Mouse (Mus musculus): ENCODE data around the gene Cd247.

DNA sequence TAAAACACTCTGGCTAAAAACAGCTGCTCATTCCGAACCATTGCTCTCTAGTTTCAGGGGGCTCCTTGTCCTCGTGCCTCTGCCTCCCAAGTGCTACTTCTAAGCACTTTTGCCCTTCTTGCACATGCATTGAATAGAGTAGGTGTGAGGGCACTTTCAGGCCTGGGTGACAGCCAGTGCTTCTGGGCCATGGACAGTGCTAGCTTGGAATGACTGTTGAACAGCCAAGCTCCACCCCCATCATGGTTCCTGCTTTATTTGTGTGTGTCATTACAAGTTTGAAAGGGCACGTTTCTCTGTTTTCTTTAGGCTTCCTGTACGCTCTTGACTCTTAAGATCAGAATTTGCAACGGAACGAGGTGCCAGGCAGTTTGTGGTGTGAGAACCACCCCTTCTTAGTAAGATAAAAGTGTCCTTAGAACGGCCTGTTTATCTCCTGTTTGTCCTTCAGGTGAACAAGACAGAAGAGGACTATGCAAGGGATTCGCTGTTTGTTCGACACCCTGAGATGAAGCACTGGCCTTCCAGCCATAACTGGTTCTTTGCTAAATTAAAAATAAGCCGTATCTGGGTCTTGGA is 18.2 kb upstream of the Cd247 start:
- TF ChIP-seq CTCF (IDR thresholded peaks at IDR 0.05; ENCODE audit: borderline replicate concordance, extremely low read depth, insufficient read depth, insufficient read length), result no peak
- no peak for TF ChIP-seq POLR2A (IDR thresholded peaks at IDR 0.05; ENCODE audit: borderline replicate concordance, extremely low read depth, insufficient read depth, insufficient read length, poor library complexity, severe bottlenecking)
